Comparison of ENCODE assay signal across 9 mouse cellular contexts in the genomic region with DNA sequence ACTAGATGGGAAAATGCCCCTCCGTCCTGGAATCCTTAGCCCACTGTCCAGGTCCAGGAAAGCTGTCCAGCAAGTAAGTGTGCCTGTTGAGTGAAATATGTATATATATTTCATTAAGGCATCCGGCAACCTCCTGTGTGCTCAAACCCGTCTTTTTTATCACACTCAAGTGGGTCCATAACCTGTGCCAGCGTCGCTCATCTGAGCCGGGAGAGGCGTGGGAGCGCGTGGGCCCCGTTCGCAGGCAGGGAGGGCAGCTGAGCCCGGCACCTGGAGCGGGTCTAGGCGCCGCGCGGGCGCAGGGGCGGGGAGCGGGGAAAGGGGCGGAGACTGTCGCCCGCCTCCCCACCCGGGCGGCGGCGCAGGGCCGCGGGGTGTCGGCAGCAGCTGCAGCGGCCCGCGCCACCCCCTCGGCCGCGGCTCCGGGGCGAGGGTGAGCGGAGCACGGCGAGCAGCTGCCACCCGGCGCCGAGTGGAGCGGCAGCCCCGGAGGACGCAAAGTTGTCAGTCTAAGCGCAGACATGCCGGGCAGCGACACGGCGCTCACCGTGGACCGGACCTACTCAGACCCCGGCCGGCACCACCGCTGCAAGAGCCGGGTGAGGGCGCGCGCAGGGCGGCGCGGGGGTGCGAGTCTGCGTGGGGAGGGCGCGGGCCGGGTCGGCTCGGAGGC.
A peak's percentile ranks its signal among the peaks of the same experiment; 100 is the strongest.
DNase-seq lines count a peak whose midpoint lies in the region; ATAC-seq lines count a peak whose summit lies in the region.
"Had no signal": no experiment of that assay in that cellular context is flagged by ENCODE, and none has a peak within 500 bp of the region (broad histone marks: within the 10 kb centered on the region; RNA-seq: fewer than 3 reads in every experiment).

No protein-coding gene starts in this region.

- H3K4me1 ChIP-seq in hindbrain, embryonic 14.5 days (replicated peaks; ENCODE audit: control insufficient read depth, insufficient read depth, low read length), result peaks cover 21% of the 10 kb centered on the region

- under 1% methylated on average over 45 of the region's 71 CpGs for WGBS in hindbrain, embryonic 14.5 days

- H3K4me2 ChIP-seq in hindbrain, embryonic 14.5 days (replicated peaks), result peak overlapping the region; percentile 94

- H3K4me3 ChIP-seq in hindbrain, embryonic 14.5 days (replicated peaks; ENCODE audit: low read length), result peak overlapping the region; percentile 86

- DNase-seq in NIH3T3 (ENCODE audit: low read depth), result peak; percentile 76
- DNase-seq in cerebellum, adult 9-11 months, result peak; percentile 30
- peak; percentile 71 for DNase-seq in gastrocnemius, adult 18-20 months (ENCODE audit: low spot score)
- DNase-seq in hindbrain, embryonic 14.5 days (ENCODE audit: low spot score), result peak; percentile 58
- peak; percentile 71 to 74 for DNase-seq in layer of hippocampus, postnatal 36 days
- DNase-seq in lung, postnatal 25 days (ENCODE audit: low spot score), result peak; percentile 77
- DNase-seq in right cerebral cortex, adult 2 months (ENCODE audit: low spot score in 2 of 2), result peak; percentile 54 to 63
- peak; percentile 77 for DNase-seq in urinary bladder, postnatal 14 days (ENCODE audit: low spot score)

- peak overlapping the region; percentile 75 for H3K27ac ChIP-seq in hindbrain, embryonic 14.5 days
- H3K27ac ChIP-seq: macrophage had no signal

- peaks cover 15% of the 10 kb centered on the region for H3K27me3 ChIP-seq in hindbrain, embryonic 14.5 days (ENCODE audit: control insufficient read depth, insufficient read depth, low read length)

- H3K9me3 ChIP-seq in hindbrain, embryonic 14.5 days (ENCODE audit: control insufficient read depth, low read length), result no peaks in the 10 kb centered on the region

- ATAC-seq in hindbrain, embryonic 14.5 days (ENCODE audit: low FRiP score), result peak; percentile 83

- no peaks in the 10 kb centered on the region for H3K36me3 ChIP-seq in hindbrain, embryonic 14.5 days (replicated peaks; ENCODE audit: control insufficient read depth, insufficient read depth)

- peak overlapping the region; percentile 79 for H3K9ac ChIP-seq in hindbrain, embryonic 14.5 days

Comparison
In these comparisons a context has a peak if more than half of its experiments do, and no peak if none do; other contexts are left out.
1. Peak in every context shown above with its lines: DNase-seq, ATAC-seq, H3K4me3 ChIP-seq and H3K27ac ChIP-seq.